Mouse (Mus musculus) layer of hippocampus, postnatal 10 days (tissue): Measurements from ENCODE around the gene Scg3. TPM values are rescaled to one million over a fixed set of nuclear protein-coding genes. Genes with fewer than 3 reads are reported as not detected.
"Not testable (repeated sequence)": the region's sequence is repeated elsewhere in the genome, so short reads cannot be mapped to it uniquely, and the experiment has no call there.

Source experiments
- DNase-seq, 2 experiments: peaks; one replicate each; pipeline ENCODE4 v3.0.0; 2021; ENCODE audit warnings: low spot score in 2 of 2
- long read RNA-seq: library from polyadenylated mRNA; stranded (forward); transcript quantifications from one replicate; pipeline ENCODE4 v2.0.0, GENCODE M21; 2023
- total RNA-seq, 2 experiments: library from RNA; stranded (reverse); gene quantifications; 2 replicates each; pipeline ENCODE4 v1.2.3; 2021

Gene Scg3
- total RNA-seq = 100 to 1,000 TPM; 290 to 304 TPM
- long read RNA-seq, transcript Scg3-202 (12 exons, 2,152 nt) = major isoform, 76 of 148 reads
- long read RNA-seq, transcript Scg3-201 (12 exons, 2,384 nt) = minor isoform, 46 of 148 reads
- long read RNA-seq, partial matches to known transcripts = 13 of 148 reads
- long read RNA-seq, other reads (novel, unspliced or antisense) = 13 of 148 reads

DNA sequence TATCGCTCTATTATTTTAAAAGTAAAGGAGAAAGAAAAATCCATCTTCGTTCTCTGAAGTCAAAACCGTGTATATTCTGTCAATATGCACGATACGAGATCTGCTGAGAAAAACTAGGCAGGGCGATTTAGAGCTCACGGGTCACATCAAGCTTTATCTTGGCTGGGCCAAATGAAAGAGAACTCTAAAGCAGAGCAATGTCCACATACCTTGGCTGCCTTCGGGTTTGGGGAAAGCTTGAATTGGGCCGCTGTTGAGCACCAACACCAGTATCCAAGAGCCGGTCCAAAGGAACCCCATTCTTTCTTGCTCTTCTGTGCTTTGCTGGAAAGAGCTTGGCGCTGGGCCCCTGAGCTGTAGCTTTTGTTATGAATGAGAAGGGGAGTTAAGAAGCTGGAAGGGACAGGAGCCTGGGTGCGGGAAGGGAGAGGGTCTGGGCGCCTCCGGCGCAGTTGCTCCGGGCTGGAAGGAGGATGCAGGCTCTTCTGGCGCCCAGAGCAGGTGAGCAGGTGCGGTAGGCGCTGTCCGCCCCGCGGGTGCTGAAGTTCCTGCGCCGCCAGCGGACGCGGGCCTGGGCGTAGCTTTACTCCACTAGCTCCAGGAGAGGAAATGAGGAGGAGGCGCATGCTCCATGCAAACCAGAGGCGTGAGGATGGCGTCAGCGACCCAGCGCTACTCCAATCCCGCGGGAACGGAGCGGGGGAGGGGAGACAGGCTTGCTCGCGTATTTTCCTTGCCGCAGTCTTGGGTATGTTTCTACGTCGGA, at the start of gene Scg3:
Scg3 (minus strand) TSS at position 631 of the 766 bp plus-strand sequence.
- DNase-seq = peak; percentile 94 to 95

GRCm38 (mm10) chr9:75719952-75720687, 36.3 kb upstream of the Scg3 start:
- peak; percentile 77 for DNase-seq

GRCm38 (mm10) chr9:75719481-75719880, 35.6 kb upstream of the Scg3 start:
- DNase-seq = no peak

DNA sequence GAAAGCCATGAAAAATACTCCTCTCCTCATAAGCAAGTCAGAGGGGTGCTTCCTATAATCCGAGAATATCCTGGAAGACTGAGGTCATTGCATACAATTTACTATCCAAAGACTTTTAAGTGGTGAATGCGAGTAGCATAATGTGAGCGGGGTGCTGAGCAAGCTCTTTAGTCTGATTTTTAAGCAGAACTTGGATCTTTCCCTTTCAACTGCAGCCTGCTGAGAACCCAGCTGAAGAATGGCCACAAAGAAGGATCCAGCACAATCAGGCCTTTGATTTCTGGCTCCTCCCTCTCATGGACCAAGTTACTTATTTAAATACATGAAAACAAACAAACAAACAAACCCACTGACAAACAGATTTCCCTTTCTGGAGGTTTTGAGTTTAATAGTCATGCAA, 916 bp upstream of the Scg3 start:
- no peak for DNase-seq

GRCm38 (mm10) chr9:75684292-75684691, 436 bp upstream of the Scg3 start:
- no peak for DNase-seq

- DNase-seq = no peak
These were observed 3.2 kb downstream of the Scg3 start for GRCm38 (mm10) chr9:75680606-75681005.

DNA sequence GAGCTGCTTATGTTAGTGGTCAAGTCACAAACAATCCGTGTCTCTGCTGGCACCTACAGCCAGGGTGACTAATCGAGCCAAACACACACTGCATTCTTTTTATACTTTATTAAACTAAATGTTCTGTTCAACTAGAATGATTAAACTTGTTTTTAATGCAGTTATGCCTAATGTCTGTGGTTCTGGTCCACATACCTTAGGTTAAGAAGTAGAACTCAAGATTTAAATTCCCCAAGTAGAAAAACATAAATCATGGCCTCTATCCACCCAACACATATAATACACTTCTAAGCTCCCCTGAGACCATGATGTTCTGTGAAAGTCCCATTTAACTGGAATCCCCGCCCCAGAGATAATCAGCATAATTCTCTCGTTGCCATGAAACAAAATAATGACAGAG, 4.2 kb downstream of the Scg3 start:
- no peak for DNase-seq

- no peak for DNase-seq
These were observed 5.5 kb downstream of the Scg3 start for GRCm38 (mm10) chr9:75678341-75678740.

DNA sequence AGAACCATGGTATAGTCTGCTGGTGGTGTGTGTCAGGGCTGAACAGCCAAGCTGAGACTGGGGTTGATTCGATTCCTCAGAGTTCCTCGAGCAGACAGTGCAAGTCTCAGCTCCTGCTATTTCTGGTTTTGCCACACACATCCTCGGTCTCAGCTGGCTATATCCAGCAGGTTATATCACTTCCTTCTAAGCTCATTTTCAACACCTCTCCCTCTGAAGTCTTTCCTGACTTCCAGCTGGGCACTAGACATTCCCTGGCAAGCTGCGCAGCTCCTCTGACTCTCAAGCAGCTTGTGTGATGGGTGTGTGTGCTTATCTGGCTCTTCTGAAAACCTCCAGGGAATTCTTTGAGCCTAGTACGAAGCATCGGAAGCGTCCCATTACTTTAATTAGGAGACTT, 7.6 kb downstream of the Scg3 start:
- DNase-seq = no peak

- no peak for DNase-seq
These were observed 11.1 kb downstream of the Scg3 start for GRCm38 (mm10) chr9:75672769-75673168.

DNA sequence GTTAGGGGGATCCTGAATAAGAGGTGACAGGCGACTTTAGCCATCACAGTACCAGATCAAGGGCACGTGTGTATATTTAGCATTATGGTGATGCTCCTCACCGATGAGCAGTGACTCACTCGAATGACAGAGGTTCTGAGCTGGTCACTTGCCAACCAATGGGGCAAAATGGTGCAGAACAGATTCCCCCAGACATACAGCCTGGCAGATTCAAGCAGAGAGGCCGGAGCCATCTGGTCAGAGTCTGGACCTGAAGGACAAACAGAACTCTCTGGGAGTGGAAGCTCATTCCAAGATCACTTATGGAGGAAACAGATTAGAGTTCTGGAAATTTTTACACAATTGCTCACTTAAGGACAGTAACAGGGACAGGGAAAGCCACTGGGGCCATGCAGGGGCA, 17.2 kb downstream of the Scg3 start:
- DNase-seq = no peak

DNA sequence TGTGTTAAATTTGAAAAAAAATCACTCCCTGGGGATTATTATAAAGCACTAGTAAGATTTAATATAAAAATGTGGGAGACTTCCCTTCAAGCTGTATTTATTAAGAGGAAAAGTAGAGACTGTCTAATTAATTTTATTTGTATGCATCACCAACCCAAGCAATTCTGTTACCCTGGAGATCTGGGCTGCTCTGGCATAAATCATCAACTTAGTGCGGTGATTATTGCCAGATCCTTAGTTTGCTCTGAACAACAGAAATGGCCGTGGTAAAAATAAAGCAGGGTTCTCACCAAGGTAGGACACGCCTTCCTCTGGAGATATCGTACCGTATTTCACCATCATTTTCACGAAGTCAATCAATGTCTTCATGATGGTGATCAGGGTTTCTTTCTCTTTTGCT, 18.5 kb downstream of the Scg3 start:
- no peak for DNase-seq

DNA sequence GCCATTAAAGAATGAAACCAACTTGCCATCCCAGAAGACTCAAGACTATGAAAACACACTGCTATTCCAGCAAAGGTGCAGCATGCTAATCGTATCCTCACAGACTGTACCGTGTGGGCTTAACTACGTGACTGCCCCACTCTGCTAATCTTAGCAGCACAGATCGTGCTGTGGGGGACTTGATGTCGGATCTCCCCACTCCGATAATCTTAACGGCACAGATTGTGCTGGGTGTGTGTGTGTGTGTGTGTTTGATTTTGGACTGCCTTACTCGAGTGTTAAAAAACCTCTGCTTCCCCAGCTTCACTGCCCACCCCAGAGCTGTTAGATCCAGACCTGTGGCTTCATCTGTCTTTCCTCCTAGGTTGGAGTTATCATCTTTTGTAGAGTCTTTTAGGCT, 22.9 kb downstream of the Scg3 start:
- DNase-seq = no peak

- DNase-seq = not testable (repeated sequence)
These were observed 27.4 kb downstream of the Scg3 start for GRCm38 (mm10) chr9:75656456-75656855.

- DNase-seq = no peak
These were observed 29.6 kb downstream of the Scg3 start for GRCm38 (mm10) chr9:75653981-75654911.

DNA sequence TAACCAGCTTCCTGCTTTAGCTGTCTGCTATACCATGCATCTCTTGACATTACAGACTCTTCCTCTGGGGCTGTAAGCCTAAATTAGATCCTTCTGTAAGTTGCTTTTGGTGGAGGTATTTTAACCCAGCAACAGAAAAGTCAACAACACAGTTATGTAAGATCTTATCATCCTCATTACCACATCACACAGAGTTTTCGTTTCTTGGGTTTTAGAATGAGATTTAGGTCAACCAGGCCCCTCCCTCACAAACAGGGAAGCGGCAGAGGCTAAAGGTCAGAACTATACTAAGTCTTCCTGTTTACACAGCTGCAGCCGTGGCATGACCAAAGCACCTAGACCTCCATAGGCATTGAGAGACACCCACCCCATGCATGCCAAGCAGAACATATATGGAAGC, 38.5 kb downstream of the Scg3 start:
- DNase-seq = no peak

GRCm38 (mm10) chr9:75634226-75634625, 49.6 kb downstream of the Scg3 start:
- no peak for DNase-seq

DNA sequence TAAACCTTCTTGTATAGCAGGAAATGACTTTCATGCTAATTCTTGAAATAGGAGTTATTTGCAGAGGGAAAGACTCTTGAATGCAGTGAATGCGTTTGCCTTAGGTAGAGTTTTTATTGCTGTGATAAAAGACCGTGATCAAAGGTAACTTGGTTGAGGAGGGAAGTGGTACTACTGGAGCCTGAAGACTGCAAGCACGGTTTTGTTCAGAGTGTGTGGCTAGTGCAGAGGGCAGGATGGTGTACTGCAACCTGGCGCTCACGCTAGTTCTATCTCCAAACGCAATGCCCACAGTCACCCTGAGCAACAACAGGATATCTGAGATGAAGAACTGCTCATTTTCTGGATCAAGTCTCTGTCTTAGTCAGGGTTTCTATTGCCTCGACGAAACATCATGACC, 50.3 kb downstream of the Scg3 start:
- DNase-seq = no peak

DNA sequence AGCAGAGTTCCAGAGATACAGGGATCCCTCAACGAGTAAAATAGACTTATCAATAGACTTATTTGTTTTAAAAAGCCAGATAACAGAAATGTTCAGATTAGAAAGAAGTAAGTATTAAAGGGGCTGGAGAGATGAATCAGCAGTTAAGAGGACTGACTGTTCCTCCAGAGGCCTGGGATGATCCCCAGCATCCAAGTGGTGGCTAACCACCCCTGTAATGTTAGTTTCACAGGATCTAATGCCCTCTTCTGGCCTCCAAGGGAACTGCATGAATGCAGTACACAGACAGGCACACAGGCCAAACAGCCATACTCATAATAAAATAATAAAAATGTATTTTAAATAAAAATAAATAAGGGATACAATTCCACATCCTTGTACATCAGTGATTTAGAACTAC, 51.0 kb downstream of the Scg3 start:
- peak in 1 of 2 experiments; percentile 40 for DNase-seq

DNA sequence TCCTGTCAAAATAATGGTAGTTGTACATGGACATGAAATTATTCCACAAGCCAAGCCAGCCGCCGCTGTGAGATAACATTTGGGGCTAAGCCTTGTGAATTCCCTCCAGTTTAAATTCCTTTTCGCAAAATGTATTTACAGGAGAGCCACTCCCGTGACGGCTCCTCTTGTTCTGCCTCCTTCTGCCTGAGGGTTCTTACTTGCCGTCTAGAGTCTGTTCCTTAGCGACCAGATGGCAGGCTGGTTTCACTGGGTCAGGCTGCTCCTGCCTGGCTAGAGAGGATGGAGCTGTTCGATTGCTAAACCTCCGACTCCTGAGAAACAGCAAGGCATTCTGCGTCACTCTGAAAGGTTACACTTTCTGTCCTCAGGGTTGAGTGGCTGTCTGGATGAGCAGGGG, 51.7 kb downstream of the Scg3 start:
- no peak for DNase-seq

GRCm38 (mm10) chr9:75630823-75631454, 52.9 kb downstream of the Scg3 start:
- DNase-seq = no peak
